Mouse (Mus musculus): ENCODE data around the gene Ccnt2. TPM values are rescaled to one million over a fixed set of nuclear protein-coding genes. Genes with fewer than 3 reads are reported as not detected.
"Not testable (repeated sequence)": the region's sequence is repeated elsewhere in the genome, so short reads cannot be mapped to it uniquely, and the experiment has no call there.

Ccnt2 gene
- total RNA-seq (2021) = 10 to 100 TPM; 33.5 to 33.9 TPM

DNA sequence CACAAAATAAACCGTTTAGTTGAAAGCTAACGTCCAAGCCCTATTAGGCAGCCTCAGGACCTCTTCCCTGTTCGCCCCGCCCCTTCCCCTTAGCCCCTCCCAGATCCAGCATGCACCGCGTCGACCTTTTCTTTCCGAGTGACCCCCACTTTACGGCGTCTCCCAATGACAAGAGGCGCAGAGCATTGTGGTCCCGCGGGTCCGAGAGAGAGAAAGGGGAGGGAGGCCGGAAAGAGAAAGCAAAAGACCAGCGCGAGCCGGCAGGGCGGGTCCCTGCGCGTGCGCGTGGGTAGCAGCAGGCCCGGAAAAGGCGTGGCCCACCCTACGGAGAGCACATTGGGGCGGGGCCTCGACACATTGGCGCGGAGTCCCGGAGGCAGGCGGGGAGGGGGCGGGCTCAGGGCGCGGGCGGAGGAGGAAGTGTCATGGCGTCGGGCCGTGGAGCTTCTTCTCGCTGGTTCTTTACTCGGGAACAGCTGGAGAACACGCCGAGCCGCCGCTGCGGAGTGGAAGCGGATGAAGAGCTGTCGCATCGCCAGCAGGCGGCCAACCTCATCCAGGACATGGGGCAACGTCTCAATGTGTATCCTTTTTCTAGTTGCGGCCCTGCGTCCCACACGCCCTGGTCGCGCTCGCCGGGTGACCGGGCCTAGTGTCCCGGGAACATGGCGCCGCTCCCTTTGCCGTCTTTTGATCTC is at the start of gene Ccnt2:
TSS of gene Ccnt2 (plus strand) at position 362 of the 698 bp plus-strand sequence.
- peak; percentile 99 for DNase-seq
- intact Hi-C loops (cut with DNase I) = loop anchor here (5.0 kb wide), 1 partner anchor 93 kb away; the partner anchor contains the start of gene Rab3gap1

DNA sequence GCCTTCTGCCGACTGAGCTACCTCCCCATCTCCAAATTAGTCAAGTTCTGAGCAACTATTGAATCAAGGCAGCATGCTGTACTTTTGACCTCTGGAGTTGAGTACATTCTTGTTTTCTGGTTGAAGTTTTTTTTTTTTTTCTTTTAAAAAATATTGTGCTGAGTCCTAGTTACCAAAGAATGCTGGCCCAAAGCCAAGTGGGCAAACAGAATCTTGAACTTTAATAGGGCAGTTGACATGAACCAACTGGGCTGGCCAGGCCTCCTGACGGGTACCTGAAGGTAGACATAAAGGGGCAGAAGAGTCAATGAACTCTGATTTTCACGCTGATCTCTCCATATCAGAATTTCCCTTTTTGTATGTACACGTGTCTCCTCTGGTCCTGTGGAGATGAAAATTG is 44.9 kb upstream of the Ccnt2 start, which contains the start of gene Acmsd:
TSS of gene Acmsd (plus strand) at position 318 of the 400 bp plus-strand sequence.
- intact Hi-C loops (cut with DNase I) = no loop called here
- no peak for DNase-seq

DNA sequence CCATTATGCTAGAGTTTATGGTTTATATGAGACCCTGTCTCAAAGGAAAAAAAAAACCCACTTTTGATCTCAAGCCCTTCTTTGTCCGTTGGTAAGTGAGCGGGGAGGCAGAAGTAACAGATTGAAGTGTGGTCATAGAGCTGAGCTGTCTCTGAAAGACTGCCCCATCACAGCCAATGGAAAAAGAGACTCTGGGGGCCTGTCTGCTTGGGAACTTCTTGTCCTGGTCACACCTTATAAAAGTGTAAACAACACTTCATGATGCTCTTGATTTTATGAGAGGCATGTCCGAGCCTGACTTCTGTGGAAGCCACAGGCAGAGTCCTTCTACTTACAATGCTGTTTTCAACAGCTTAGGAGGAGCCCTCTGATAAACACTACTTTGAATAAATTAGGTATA is 42.9 kb upstream of the Ccnt2 start:
- DNase-seq = no peak
- intact Hi-C loops (cut with DNase I) = no loop called here

GRCm38 (mm10) chr1:127732435-127732834 is 41.5 kb upstream of the Ccnt2 start:
- no peak for DNase-seq
- intact Hi-C loops (cut with DNase I) = no loop called here

- no peak for DNase-seq
- intact Hi-C loops (cut with DNase I) = no loop called here
Measured at GRCm38 (mm10) chr1:127732841-127733240, 41.1 kb upstream of the Ccnt2 start.

DNA sequence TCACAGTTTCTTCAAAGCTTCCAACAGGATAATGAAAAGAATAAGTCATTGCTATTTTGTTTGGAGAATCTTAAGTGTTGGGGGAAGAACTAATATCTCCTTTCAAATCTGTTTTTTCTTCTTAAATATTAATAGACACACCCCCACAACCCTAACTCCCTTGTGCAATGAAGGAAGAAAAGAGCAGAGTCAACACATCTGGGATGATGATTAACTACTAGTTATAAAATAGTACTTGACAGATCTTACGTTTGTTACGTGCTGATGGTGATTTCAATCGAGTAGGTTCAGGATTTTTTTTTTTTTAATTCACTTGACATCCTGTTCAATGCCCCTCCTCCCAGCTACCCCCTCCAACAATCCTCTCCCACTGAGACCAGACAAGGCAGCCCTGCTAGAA is 38.6 kb upstream of the Ccnt2 start:
- intact Hi-C loops (cut with DNase I) = no loop called here
- no peak for DNase-seq

- no peak for DNase-seq
- intact Hi-C loops (cut with DNase I) = no loop called here
Measured at GRCm38 (mm10) chr1:127750401-127751102, 23.4 kb upstream of the Ccnt2 start.

DNA sequence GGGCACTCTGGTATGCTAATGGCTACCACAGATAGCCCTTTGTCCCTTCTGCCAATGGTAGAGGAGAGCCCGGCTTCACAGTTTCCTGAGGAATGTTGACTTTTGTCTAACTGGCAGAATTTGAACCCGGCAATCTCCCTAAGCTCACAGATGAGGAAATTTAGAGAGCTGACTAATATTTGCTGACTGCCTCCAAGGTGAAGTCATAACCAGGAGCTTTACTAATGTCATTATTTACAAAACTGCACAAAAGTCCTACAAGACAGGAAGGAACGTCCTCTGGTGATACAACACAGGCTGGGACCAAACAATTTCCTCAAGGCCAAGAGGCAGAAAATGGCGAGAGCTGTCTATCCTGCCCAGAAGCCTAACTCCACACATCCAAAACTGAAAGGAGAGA is 18.2 kb upstream of the Ccnt2 start:
- intact Hi-C loops (cut with DNase I) = no loop called here
- no peak for DNase-seq

DNA sequence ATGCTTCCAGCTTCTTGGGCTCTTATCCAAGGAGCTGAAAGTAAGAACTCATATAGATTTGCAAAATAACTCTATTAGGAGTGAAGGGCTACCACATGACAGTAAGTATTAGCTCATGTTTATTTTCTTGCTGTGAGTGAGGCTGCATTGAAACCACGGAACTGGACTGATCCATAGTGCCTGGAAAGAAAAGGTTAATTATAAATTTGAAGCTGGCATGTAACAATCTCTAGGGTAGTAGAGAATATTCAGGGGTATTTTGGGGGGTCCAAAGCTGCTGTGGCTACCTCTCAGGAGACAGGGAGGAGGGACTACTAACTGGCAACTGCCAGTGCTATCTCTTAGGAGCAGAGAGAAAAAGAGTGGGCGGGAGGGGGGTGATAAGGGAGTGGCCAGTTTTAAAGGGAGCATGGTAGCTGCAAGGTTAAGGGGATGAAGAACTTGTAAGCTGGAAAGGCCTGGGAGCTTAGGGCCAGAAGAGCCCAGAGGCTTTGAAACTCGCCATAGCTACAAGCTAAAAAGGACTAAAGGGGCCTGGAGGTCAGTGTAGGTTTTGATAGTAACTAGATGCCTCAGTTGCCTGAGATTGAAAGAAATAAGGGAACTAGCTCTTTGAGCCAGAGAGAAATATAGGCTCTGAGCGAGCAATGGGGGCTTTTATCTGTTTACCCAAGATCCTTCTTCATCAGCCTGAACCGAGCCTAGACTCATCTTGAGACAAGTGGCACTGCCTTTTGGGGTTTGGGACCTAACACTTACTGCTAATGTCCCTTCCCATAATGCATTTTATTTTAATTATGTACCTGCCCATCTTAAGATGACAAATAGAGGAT is 17.4 kb upstream of the Ccnt2 start:
- no peak for DNase-seq
- intact Hi-C loops (cut with DNase I) = no loop called here

DNA sequence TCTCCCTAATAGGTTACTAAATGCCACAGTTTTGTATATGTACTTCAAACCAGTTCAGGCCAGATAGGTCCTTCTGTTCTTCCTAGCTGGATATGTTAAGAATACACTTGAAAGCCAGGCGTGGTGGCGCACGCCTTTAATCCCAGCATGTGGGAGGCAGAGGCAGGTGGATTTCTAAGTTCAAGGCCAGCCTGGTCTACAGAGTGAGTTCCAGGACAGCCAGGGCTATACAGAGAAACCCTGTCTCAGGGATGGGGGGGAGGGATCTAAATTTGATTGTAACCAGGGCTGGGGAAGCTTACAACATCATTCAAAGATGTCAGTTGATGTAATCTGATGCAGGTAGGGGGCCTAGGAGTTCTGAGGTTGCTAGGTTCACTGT is 16.8 kb upstream of the Ccnt2 start:
- DNase-seq; intact Hi-C loops (cut with DNase I): not testable (repeated sequence)

- intact Hi-C loops (cut with DNase I) = loop anchor here (1.0 to 2.0 kb wide), 2 partner anchors 63 to 265 kb away; no protein-coding TSS in a partner anchor
- peak in 1 of 2 experiments; percentile 35 for DNase-seq
Measured at GRCm38 (mm10) chr1:127765468-127765867, 8.5 kb upstream of the Ccnt2 start.

DNA sequence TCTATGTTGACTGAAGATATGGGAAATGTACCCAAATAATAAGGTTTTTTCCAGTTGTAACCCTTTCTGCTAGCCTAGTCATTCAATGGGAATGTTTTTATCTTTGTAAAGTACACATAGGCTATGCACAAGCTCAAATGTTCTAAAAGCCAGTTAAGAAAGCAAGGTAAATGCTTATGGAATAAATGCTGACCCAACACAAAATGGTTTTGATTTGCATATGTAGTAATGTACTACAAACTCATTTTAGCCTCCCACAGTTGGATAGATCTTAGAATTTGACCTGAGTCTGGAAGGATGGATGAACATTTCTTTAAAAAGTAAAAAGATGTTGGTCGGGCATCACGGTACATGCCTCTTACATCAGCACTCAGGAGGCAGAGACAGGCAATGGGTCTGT is 7.2 kb upstream of the Ccnt2 start:
- DNase-seq = no peak
- intact Hi-C loops (cut with DNase I) = no loop called here

DNA sequence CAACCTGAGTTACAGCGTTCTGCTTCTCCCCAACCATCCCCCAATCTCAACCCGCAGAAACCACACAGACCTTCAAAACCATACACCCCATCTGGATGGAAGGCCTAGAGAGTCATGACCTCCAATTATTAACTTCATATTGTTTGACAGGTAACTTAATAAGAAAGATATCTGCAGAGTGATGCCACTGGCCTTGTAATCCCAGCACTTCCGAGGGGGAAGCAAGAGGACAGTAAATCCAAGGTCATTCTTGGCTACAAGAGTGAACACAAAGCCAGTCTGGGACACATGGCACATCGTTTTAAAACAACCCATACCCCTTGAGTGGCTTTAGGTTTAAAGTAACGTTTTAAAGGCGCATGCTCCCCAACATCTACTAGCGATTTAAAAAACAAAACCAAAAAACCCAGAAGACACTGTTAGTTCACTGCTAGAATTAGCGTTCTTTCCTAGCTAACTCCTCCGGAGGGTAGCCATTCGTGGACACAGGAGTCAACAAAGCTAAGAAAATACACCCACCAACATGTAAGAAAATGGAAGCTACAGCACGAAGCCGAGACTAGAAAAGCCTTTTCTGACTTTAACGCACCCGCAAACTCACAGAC is 664 bp upstream of the Ccnt2 start:
- DNase-seq = no peak
- intact Hi-C loops (cut with DNase I) = loop anchor here (5.0 kb wide), 1 partner anchor 94 kb away; the partner anchor contains the start of gene Rab3gap1

- no peak for DNase-seq
- intact Hi-C loops (cut with DNase I) = loop anchor here (5.0 kb wide), 1 partner anchor 93 kb away; the partner anchor contains the start of gene Rab3gap1
Measured at GRCm38 (mm10) chr1:127774501-127774880, 527 bp downstream of the Ccnt2 start.

DNA sequence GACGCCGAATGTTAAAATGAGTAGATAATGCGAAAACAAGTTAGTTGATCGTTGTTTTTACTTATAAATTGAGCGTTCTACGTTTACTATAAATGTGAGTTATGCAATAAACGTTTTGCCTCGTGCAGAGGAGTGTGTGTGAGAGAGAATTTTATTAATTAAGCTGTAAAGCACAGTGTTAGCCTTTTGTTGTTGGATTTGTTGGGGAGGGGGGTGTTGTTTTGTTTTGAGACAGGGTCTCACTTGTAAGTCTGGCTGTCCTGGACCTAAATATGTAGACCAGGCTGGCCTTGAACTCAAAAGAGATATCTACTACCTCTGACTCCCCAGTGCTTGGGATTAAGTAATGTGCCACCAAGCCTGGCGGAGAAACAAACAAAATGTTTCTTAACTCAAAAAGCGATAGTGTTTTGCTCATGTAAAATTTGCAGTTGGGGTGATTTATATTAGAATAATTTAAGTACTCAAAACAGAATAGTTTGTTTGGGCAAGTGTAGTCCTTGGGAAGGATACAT is 1.3 kb downstream of the Ccnt2 start:
- DNase-seq = no peak
- intact Hi-C loops (cut with DNase I) = no loop called here

- DNase-seq = no peak
- intact Hi-C loops (cut with DNase I) = no loop called here
Measured at GRCm38 (mm10) chr1:127776246-127776645, 2.3 kb downstream of the Ccnt2 start.

DNA sequence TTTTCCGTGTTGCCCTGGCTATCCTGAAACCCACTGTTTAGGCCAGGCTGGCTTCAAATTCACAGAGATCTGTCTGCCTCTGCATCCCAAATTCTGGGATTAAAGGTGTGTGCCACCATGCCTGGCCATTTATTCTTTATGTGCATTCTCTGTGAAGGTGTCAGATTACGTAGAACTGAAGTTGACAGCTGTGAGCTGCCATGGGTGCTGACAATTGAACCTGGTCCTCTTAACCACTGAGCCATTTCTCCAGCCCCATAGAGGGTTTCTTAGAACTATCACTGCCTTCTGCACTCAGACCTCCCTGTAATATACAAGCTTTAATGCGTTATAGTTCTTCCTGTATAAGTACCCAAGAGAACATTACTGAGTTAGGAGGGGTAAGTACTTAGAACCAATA is 4.6 kb downstream of the Ccnt2 start:
- intact Hi-C loops (cut with DNase I) = no loop called here
- no peak for DNase-seq

GRCm38 (mm10) chr1:127780142-127780541 is 6.2 kb downstream of the Ccnt2 start:
- no peak for DNase-seq
- intact Hi-C loops (cut with DNase I) = no loop called here

DNA sequence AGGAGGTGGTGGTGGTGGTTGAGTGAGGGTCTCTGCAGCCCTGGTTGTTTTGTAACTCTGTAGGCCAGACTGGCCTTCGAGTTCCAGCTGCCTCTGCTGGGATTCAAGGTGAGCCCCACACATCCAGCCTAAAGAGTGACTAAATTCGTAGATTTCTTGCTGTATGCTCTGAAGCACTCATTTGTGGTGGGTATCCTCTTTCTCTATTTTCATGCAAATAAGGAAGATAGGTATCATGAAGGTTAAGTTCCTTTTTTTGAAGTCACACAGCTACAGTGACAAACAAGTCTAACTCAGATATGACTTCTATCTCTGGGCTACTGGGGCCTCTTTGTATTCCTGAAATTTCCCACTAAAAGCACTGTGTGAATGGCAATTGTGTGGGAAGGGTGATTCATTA is 6.9 kb downstream of the Ccnt2 start:
- intact Hi-C loops (cut with DNase I) = no loop called here
- no peak for DNase-seq

DNA sequence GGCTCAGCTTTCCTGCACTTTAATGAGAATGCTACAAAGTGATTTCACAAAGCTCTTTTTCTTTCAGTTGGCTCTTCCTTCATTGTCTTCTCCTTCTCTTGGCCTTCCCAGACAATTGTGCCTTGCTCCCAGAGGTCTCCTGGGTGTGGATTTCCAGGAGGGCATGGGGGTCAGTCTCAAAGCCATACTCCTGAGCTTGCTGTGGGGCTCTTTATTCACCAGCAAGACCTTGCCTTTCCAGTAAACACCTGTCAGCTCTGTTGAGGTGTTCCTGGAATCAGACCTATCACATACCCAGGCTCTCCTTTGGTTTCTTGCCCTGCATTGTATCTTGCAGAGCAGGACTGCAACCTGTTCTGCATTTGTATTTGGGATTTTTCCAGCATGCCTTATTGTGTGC is 9.9 kb downstream of the Ccnt2 start:
- intact Hi-C loops (cut with DNase I) = no loop called here
- no peak for DNase-seq

GRCm38 (mm10) chr1:127785882-127786281 is 11.9 kb downstream of the Ccnt2 start:
- DNase-seq = no peak
- intact Hi-C loops (cut with DNase I) = no loop called here
